Mouse (Mus musculus) spleen, embryonic (tissue): ENCODE measurements at regions not wholly inside any gene's neighbourhood (a gene's known extent, or its start where the extent isn't known, plus 50 kb on each side); places are given as distances from the start of the nearest gene placed in this dataset.

Experiments used
- CTCF ChIA-PET: fragments of 350-600 bp; sonication (Branson Sonifier 250); formaldehyde crosslinking; loops from one replicate; lab custom pipeline; 2022; lab: Charles Lee

- CTCF ChIA-PET: no interaction called here
Observed at GRCm38 (mm10) chr12:47466740-47467139, 648.0 kb upstream of the Nova1 start.

GRCm38 (mm10) chr12:47465924-47466323 lies 647.2 kb upstream of the Nova1 start:
- CTCF ChIA-PET: no interaction called here

- CTCF ChIA-PET: no interaction called here
Observed at GRCm38 (mm10) chr12:47431669-47432068, 612.9 kb upstream of the Nova1 start.

DNA sequence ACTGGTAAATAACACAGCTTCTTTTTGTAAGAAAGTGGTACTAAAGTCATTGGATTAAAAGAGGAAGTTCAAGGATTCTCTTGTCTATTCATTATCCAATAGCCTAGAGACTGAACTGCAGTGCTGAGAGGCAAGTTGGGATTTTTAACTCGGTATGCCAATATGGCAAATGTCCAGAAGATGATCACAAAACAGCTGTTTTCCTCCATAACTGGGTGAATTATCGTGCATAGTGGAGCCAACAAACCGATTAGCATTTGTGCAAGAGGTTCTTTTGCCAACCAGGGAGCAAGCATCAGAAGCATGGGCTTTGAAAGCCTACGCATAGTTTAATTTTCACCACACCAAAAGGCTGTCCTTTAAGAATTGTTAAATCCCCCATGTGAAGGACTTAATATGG lies 593.5 kb upstream of the Nova1 start:
- CTCF ChIA-PET: no interaction called here

- CTCF ChIA-PET: no interaction called here
Observed at GRCm38 (mm10) chr12:47406563-47406962, 587.8 kb upstream of the Nova1 start.

GRCm38 (mm10) chr12:47406131-47406530 lies 587.4 kb upstream of the Nova1 start:
- CTCF ChIA-PET: no interaction called here

- CTCF ChIA-PET: no interaction called here
Observed at GRCm38 (mm10) chr12:47383225-47383624, 564.5 kb upstream of the Nova1 start.

DNA sequence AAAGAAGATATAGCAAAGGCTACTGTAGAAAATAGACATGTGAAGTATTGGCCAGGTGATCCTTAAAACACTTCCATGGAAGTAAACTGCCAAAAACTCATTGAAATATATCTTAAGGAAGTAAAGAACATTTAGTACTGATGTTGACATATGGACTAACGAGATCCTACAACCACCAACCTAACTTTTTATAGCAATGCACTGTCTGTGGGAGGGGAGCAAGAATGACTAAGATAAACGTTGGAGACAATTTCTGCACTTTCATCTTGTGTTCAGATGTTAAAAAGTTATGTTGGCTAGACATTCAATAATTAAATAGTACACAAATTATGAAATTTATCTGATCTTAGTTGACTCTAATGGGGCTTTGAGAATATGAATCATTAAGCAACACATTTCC lies 534.5 kb upstream of the Nova1 start:
- CTCF ChIA-PET: no interaction called here

GRCm38 (mm10) chr12:47351229-47351628 lies 532.5 kb upstream of the Nova1 start:
- CTCF ChIA-PET: no interaction called here

DNA sequence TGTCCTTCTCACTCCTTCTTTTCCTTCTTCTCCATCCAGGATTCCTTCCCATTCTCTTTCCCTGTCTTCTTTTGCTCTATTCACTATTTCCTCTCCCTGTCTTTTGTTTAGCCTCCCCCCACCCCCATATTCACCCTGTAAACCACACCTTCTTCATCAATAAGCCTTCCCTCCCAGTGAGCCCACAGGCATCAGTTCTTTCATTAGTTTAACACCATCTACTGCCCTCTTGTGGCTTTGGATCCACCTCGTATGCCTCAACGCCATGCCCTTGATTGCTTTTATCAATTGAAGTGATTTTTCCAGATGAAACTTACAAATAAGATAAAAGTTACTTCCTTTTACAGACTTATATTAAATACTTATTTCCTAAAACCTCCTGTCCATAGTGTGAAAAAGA lies 494.7 kb upstream of the Nova1 start:
- CTCF ChIA-PET: no interaction called here

DNA sequence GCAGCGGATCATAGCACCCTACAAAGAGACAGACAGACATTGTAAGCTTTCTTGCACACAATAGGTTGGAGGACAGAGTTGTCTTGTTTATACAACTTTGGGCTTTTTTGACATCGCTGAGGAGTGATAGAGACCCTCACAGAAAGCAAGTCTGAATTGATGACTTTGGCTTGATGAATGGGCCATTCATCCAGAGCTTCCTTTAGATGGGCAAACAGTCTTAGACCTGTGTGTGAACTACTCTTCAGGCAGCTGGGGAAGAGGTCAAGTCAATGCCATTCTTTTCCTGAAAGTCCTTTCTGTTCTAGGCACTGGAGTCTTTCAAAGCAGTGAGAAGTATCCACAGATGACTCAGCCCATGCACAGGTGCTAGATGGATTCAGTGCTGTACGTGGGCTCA lies 457.2 kb upstream of the Nova1 start:
- CTCF ChIA-PET: no interaction called here

DNA sequence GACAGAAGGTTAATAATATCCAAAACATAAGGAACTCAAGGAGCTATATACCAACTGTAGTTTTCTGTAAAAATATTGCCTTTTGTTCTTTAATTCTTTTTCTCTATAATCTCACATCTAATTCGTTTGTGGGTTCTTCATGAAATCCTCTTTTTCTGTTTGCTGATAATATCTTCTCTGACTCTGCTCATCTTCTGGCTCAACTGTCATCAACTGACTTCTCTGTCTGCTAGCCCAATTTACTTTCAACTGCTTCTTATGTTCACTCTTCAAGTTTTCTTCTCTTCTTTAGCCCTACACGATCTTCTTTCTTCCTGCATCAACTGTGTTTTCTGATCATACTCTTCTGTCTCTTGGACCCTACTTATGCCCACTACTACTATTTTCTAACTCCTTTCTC lies 453.6 kb upstream of the Nova1 start:
- CTCF ChIA-PET: no interaction called here

GRCm38 (mm10) chr12:47264118-47264517 lies 445.4 kb upstream of the Nova1 start:
- CTCF ChIA-PET: no interaction called here

GRCm38 (mm10) chr12:47263408-47263807 lies 444.7 kb upstream of the Nova1 start:
- CTCF ChIA-PET: no interaction called here

DNA sequence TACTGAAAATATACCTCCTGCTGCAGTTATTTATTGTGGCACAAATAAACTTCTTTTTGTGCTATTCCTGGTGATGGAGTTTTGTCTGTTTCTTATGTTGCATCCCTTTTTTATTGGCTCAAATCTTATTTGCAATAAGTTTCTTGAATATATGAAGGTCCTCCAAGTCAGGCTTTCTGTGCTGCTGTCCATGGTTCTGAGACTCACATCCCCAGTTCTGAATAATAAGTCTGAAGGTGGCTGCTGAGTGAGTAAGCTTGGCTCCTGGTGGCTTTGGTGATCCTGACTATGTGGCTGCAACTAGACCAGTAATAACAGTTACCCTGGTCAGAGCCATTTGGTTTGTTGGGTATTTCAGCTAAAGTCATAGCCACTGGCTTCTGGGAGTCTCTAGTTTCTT lies 433.6 kb upstream of the Nova1 start:
- CTCF ChIA-PET: no interaction called here

DNA sequence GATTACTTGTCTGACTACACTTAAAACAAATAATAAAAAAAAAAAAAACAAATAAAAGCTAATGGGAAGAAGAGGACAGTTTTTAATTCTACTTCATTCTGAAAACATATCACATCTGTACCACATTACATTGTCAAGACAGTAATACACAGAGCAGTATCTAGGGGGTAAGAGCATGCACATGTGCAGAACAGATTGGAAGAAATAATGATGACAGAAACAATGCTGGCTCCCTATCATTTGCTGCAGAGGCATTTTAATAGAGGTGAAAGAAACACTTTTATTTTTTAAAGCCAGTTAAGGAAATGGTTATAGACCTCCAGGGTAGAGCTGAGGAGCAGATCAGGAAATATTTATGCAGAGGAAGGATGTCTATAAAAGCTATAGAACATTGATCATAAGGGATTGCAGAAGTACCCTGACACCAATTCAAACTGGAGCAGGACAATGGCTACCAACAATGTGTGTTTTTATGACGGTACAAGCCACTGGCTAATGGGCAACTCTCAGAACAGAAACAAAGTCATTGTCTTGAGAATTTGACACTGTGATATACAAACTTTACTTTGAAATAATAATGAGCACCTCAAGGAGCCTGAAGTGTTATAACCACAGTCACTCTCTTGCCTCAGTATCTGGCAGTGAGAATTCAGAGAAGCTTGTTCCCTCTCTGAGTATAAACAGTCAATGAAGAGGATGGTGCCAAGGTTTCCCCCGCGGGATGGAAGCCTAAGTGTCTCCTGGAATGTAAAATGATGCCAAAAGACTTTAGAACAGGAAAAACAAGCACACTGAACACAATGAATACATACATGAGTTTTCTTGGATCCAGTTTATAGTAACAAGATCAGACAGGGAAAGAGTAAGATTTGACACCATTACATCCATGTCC lies 425.1 kb upstream of the Nova1 start:
- CTCF ChIA-PET: no interaction called here

DNA sequence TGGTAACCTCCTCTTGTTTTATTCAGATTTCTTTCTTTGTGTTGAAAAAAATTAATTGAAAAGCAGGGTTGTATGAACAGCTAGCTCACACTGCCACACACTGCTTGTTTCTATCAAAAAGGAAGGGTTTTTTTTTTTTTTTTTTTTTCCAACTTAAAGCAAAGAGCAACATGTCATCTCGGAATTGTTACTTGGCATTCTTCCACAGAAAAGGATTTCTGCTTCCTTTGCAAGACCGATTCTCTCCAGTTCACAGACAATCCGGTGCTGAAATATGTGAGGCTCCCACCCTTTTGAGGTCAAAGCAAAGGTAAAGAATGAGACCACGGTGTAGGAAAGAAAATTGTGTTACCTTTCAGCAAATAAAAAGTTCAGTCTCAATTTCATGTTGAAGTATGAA lies 401.3 kb upstream of the Nova1 start:
- CTCF ChIA-PET: no interaction called here

DNA sequence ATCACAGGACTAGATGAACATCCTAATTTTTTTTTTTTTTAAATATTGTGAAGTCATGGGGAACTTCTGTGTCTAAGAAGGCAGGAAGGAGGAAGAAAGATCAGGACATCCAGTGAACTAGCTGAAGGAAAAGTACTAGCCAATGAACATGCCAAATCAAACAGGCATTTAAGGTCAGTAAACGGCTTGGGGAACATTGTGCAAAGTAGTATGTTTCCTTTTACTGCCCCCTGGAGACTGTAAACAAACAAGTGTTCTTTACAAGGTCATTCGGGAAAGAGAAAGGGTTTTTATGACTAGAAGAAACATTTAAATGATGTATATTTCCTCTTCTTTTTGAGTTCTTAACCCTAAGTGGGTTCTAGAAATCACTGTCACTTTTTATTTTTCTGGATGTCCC lies 400.6 kb upstream of the Nova1 start:
- CTCF ChIA-PET: no interaction called here

DNA sequence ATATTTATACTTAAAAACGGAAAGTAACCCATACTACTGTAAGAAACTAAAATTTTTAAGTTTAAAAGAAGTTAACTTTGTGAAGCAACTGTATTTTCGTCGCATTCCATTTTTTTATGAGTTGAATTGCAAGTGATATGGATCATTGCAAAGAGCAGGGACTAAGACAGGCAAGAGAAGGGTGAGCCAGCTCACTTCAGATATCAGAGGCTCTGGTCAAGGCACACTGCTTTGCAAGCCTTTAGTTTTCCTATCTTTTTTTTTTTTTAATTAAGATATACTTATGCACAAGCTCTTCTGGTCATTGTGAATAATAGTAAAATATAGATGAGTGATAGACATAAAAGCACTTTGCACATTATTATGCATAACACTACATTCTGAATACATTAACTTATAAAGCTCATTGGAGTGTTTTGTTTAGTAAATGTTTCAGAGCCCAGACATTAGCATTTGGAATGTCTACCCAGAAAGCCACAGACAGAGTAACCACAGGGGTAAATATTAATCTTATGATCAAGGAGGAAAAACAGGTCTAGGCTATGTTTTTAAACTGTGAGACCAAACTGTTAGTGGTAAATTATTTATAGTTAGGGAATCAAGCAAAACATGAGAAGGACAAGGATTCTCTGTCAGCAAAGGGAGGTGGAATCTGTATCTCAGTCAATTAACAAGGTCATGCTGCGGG lies 392.8 kb upstream of the Nova1 start:
- CTCF ChIA-PET: no interaction called here

- CTCF ChIA-PET: no interaction called here
Observed at GRCm38 (mm10) chr12:47202936-47203335, 384.2 kb upstream of the Nova1 start.

- CTCF ChIA-PET: no interaction called here
Observed at GRCm38 (mm10) chr12:47198609-47199008, 379.9 kb upstream of the Nova1 start.

GRCm38 (mm10) chr12:47164736-47165135 lies 346.0 kb upstream of the Nova1 start:
- CTCF ChIA-PET: no interaction called here

DNA sequence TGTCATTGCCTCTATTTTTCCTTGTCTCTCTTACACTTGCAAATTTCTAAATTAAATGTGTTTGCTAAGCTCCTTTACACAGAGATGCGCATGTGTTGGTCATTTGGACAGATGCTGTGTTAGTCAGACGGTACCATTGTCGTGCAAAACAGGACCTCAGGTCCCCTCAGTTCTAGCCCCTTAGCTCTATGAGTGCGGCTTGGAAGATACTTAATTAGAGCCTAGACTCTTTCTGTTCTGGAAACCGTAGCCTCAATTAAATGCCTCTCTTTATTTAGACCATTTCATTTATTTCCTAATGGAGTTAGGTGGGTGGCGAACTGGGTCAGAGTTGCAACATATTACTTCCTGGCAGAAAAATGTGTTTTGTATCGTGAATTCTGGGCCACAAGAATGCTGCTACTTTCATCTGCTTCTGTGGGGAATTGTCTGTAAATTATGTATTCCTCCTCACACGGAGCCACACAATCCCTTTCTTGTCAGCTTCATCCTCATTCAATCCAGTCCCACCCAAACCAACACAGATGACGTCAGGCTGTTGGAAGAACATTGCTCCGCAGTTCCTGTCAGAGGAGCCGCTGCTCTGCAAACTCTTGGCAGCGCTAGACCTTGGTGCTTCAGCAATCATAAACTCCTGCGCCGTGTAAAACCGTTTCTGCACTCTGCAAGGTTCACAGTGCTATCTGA lies 345.4 kb upstream of the Nova1 start:
- CTCF ChIA-PET: no interaction called here
